Mouse (Mus musculus) kidney, embryonic 15.5 days (tissue): ENCODE measurements around the gene Vps36. TPM values are rescaled to one million over a fixed set of nuclear protein-coding genes. Genes with fewer than 3 reads are reported as not detected.

Experiments
- ATAC-seq: fragments of 200-750 bp; cut with Nextera tagmentation; replicated peaks from 2 replicates; pipeline ENCODE4 v1.8.0; 2017; ENCODE audit warnings: moderate TSS enrichment; ENCODE audit not compliant: low FRiP score
- H3K27ac ChIP-seq: fragments of 300-500 bp; sonication (generic); 2 replicates; pipeline ENCODE4 v1.5.1; 2015; ENCODE audit warnings: mild to moderate bottlenecking, inconsistent platforms
- H3K27me3 ChIP-seq: fragments of 300-500 bp; sonication (generic); 2 replicates; pipeline ENCODE4 v1.6.1; 2015; ENCODE audit warnings: inconsistent platforms
- H3K36me3 ChIP-seq: fragments of 300-500 bp; sonication (generic); 2 replicates; pipeline ENCODE4 v1.6.1; 2015; ENCODE audit warnings: inconsistent platforms
- H3K4me1 ChIP-seq: fragments of 300-500 bp; sonication (generic); 2 replicates; pipeline ENCODE4 v1.6.1; 2015; ENCODE audit warnings: inconsistent platforms
- H3K4me2 ChIP-seq: fragments of 300-500 bp; sonication (generic); 2 replicates; pipeline ENCODE4 v1.6.1; 2015; ENCODE audit warnings: moderate library complexity, mild to moderate bottlenecking, inconsistent platforms
- H3K4me3 ChIP-seq: fragments of 300-500 bp; sonication (generic); replicated peaks from 2 replicates; pipeline ENCODE4 v1.5.1; 2015; ENCODE audit warnings: mild to moderate bottlenecking, inconsistent platforms
- H3K9ac ChIP-seq: fragments of 300-500 bp; sonication (generic); 2 replicates; pipeline ENCODE4 v1.6.1; 2015; ENCODE audit warnings: mild to moderate bottlenecking, inconsistent platforms
- H3K9me3 ChIP-seq: fragments of 300-500 bp; sonication (generic); replicated peaks from 2 replicates; pipeline ENCODE4 v1.6.1; 2016; ENCODE audit warnings: inconsistent platforms
- WGBS: fragments of 180-500 bp; shearing (Covaris S2); methylation state at CpG from one replicate; pipeline ENCODE4 v1.1.7; 2015; ENCODE audit warnings: mixed read lengths; 5-methylcytosine and 5-hydroxymethylcytosine counted together
- polyA plus RNA-seq: library from polyadenylated mRNA; unstranded; fragments of >200 nt; fragmentation: Nextera tagmentation; extraction: Ambion mirVana; gene quantifications from 2 replicates; pipeline ENCODE4 v1.2.1, GENCODE M21; 2015

The Vps36 gene
- 38.3 and 40.6 TPM in 2 replicates for polyA plus RNA-seq

DNA sequence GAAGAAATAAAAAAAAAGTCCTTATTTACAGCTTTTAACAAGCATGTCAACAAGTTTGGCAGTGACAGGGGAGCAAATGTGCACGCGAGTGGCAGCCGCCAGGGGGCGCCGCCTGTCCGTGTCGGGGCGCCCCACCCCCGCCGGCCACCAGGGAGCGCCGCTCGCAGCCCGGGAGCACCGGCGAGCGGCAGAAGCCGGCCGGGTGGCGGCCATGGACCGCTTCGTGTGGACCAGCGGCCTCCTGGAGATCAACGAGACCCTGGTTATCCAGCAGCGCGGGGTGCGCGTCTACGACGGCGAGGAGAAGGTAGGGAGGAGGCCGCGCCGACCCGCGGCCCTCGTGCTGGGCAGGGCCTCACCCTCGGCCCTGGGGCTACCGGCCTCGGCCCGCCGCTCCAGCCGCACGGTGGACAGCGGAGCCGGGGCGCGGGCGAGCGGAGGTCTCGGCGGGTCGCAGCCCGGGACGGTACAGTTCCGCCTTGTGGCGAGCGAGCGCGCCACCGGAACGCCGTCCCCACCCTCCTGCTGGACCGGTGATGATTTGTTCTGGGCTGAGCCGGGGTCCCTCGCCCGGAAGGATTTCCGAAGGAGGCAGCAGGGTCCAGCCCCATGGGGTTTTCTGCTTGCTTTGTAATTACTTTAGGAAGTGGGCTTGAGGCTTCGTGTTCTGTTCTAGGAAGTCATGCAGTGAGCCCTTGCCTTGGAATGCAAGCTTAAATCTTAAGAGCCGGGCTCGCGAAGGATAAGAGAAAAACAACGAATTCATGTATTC, at the start of gene Vps36:
TSS of gene Vps36 (plus strand) at position 150 of the 772 bp plus-strand sequence.
- Histone ChIP-seq H3K4me2 (peak within 1 kb of the TSS; percentile 62), H3K27me3 (0 out of 2 replicates have a peak, but pooled peaks cover 3% of the 10 kb centered on the region), H3K4me1 (peaks cover 17% of the 10 kb centered on the region), H3K36me3 (no peaks in the 10 kb centered on the region), H3K27ac (peak within 1 kb of the TSS; percentile 99), H3K9ac (peak within 1 kb of the TSS; percentile 76), H3K9me3 (no peaks in the 10 kb centered on the region), H3K4me3 (peak within 1 kb of the TSS; percentile 83)
- under 1% methylated on average over 73 of the region's 73 CpGs for WGBS
- peak; percentile 95 for ATAC-seq

DNA sequence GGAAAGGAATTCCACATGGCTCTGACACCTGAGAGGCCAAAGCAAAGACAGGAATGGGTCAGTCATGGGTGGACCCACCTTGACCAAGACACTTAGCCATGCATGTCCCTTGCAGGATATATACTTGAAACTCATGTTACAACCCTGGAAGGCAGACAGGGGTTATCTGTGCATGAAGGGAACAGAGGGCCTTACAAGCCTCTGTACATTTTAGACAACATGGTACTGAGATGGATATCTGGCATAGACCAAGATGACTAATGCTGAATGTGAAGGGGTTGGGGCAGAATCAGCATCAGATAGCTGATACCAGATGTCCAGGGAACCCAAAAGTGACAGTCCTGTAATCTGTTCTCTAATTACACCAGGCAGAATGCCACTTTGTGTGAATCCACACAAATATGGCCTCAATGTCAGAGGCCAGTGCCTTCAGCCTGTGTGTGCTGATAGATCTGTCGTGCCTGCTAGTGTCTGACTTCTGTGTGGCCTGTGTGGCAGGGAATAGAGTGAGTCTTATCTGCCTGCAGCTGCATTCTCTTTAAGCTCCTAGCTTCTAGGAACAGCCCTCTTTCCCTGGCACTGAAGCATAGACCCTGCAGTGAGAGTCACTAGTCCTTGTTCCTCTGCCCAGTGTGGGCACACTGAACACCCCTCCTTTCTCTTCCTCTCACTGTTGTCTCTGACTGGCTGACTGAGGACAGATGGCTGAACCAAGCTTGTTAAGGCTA, 48.7 kb upstream of the Vps36 start:
- Histone ChIP-seq H3K9ac (no peak overlapping the region), H3K27ac (no peak overlapping the region), H3K9me3 (no peaks in the 10 kb centered on the region), H3K36me3 (peaks cover 9% of the 10 kb centered on the region; the same call in 1 of the 2 replicates), H3K4me2 (no peak overlapping the region), H3K4me1 (0 out of 2 replicates have a peak, but pooled peaks cover 3% of the 10 kb centered on the region), H3K27me3 (no peaks in the 10 kb centered on the region), H3K4me3 (no peak overlapping the region)
- 79% methylated on average over 1 of the region's 1 CpGs for WGBS
- ATAC-seq = no peak

DNA sequence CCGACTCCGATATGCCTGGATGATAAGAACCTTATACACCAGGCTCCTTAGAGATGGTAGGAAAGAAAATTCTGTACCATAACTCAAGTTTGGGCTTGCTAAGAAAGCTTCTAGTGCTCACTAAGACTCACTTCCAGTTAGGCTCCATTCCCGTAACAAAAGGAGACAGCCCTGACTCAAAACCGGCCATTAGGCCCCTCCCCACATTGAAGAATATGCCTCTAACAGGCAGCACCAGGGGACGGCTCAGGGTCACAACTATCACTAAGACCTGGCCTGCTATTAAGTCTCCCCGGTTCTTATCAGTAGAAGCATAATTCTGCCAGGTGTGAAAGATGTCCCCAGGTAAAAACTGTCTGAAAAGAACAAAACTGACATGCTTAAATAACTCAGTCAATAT, 46.8 kb upstream of the Vps36 start:
- Histone ChIP-seq H3K36me3 (peaks cover 9% of the 10 kb centered on the region; the same call in 1 of the 2 replicates), H3K4me3 (no peak overlapping the region), H3K4me2 (no peak overlapping the region), H3K27me3 (no peaks in the 10 kb centered on the region), H3K27ac (no peak overlapping the region), H3K4me1 (peaks cover 6% of the 10 kb centered on the region; the same call in 1 of the 2 replicates), H3K9ac (no peak overlapping the region), H3K9me3 (no peaks in the 10 kb centered on the region)
- WGBS = 79% methylated on average over 6 of the region's 6 CpGs
- ATAC-seq = no peak

DNA sequence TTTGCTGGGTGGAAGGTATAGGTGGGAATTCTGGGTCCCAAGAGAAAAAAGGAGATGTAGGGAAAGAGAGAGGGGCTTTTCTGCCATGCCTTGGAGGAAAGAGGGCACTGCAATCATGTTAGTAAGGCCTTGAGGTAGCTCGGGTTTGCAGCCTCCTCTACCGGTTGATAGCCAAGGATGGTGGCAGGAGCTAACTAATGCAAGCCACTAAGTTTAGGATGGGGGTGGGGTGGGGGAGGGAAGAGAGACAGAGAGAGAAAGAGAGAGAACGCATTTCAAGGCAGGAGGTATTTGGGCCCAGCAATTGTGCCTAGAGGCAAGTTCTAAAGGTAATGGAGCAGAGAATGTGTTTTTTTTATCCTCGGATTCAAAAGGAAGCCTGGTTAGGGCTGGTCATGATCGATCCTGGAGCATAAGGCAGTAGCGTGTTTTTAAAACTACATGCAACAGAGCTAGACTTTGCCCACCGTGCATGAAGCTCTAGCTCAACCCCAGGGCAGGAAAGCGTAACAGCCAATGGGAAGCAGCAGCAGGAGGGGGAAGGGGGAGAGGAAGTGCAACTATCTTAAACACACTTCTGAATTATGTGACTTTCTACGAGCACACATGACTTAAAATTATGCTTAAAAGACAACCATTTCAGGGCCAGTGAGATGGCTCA, 44.8 kb upstream of the Vps36 start:
- Histone ChIP-seq H3K27ac (no peak overlapping the region), H3K36me3 (no peaks in the 10 kb centered on the region), H3K9me3 (no peaks in the 10 kb centered on the region), H3K4me3 (no peak overlapping the region), H3K27me3 (no peaks in the 10 kb centered on the region), H3K4me2 (no peak overlapping the region), H3K9ac (no peak overlapping the region), H3K4me1 (peaks cover 6% of the 10 kb centered on the region; the same call in 1 of the 2 replicates)
- no peak for ATAC-seq
- WGBS = 70% methylated on average over 9 of the region's 9 CpGs

DNA sequence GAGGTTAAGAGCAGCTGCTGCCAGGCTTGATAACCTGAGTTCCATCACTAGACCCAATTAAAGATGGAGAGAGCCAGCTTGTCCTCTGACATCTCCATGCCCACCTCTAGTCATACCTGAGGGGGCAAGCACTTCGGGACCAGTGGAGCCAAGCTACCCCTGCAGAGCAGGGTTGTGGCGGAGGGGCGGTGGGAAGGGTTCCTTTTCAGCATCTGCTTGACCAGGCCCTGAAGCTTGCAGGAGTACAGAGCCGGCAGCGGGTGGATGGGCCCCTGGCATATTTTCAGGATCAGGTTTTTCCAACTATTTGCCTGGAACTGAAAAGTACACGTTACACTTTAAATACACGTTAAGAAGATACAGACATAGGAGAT, 44.3 kb upstream of the Vps36 start:
- H3K4me2 ChIP-seq = no peak overlapping the region
- 0 out of 2 replicates have a peak, but pooled peaks have one; percentile 36 for ATAC-seq
- H3K9ac ChIP-seq = no peak overlapping the region
- peaks cover 6% of the 10 kb centered on the region; the same call in 1 of the 2 replicates for H3K4me1 ChIP-seq
- no peak overlapping the region for H3K4me3 ChIP-seq
- no peak overlapping the region for H3K27ac ChIP-seq
- H3K36me3 ChIP-seq = no peaks in the 10 kb centered on the region
- 92% methylated on average over 7 of the region's 7 CpGs for WGBS
- H3K9me3 ChIP-seq = no peaks in the 10 kb centered on the region
- no peaks in the 10 kb centered on the region for H3K27me3 ChIP-seq

DNA sequence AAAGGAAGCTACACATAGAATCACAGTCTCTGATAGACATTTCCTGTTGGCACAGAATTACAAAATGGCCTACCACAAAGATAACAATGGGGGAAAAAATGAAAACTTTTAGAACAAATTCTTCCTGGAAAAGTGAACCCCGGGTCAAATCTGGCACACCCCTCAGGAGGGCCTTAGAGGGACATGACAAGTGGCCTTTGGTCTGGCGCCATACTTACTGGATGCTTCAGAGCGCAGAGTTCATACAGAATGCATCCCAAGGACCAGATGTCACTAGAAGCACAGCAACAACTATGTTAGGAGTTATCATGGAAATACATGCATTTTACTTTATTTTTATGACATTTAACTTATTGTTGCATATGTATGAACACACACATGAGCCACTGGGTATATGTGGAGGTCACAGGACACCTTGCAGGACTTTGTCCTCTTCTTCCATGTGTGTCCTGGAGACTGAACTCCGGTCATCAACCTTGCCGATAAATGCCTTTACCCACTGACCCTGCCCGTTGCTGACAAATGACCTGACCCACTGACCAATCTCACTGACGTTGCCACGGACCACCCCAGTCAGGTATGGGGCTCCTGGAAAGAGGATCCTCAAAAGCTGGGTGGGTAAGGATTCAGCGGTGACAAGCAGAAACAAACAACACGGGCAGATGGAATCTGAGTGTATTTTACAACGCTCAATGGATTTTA, 42.8 kb upstream of the Vps36 start:
- no peak for ATAC-seq
- 80% methylated on average over 11 of the region's 11 CpGs for WGBS
- Histone ChIP-seq H3K9ac (no peak overlapping the region), H3K36me3 (no peaks in the 10 kb centered on the region), H3K9me3 (no peaks in the 10 kb centered on the region), H3K4me3 (no peak overlapping the region), H3K27me3 (no peaks in the 10 kb centered on the region), H3K27ac (peak overlapping the region; percentile 48), H3K4me2 (no peak overlapping the region), H3K4me1 (peaks cover 6% of the 10 kb centered on the region; the same call in 1 of the 2 replicates)

DNA sequence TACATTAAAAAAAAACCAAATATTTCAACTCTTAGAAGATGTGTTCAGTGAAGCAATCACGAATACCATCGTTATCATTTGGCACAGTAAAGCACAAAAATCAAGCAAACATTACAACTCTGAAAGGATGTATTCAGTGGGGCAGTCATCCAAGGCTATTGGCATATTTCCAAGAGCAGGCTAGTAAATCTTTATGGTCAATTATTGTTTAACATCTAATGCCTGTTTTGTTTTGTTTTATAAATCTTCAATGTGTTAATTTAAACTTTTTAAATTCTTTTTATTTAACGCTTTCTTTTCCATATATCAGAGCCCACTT, 42.3 kb upstream of the Vps36 start:
- H3K36me3 ChIP-seq = peaks cover 4% of the 10 kb centered on the region; the same call in 1 of the 2 replicates
- H3K4me1 ChIP-seq = peaks cover 6% of the 10 kb centered on the region; the same call in 1 of the 2 replicates
- no peak for ATAC-seq
- no peak overlapping the region for H3K9ac ChIP-seq
- H3K4me3 ChIP-seq = no peak overlapping the region
- no peaks in the 10 kb centered on the region for H3K27me3 ChIP-seq
- H3K4me2 ChIP-seq = no peak overlapping the region
- no peak overlapping the region for H3K27ac ChIP-seq
- WGBS = 56% methylated on average over 3 of the region's 3 CpGs
- no peaks in the 10 kb centered on the region for H3K9me3 ChIP-seq

DNA sequence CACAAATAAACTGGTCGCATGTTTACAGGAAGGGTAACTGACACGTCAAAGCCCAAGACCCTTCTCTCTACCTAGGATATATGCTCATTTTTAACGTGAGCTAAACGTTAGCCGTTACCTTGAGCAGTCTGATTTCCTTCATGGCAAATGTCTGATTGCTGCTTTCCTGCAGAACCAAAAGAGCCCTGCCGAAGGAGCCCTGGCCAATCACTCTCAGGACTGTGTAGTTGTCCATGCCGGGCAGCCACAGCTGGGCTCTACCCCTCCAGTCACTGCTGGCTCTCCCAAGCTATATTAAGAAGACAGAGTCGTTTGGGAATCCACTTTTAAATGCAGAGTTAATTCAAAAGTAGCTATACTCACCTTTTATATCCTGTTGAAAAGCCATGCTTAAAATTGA, 30.4 kb upstream of the Vps36 start:
- peaks cover 15% of the 10 kb centered on the region; the same call in 1 of the 2 replicates for H3K36me3 ChIP-seq
- H3K4me2 ChIP-seq = no peak overlapping the region
- H3K27me3 ChIP-seq = no peaks in the 10 kb centered on the region
- no peak overlapping the region for H3K9ac ChIP-seq
- ATAC-seq = no peak
- H3K27ac ChIP-seq = no peak overlapping the region
- WGBS = 80% methylated on average over 8 of the region's 8 CpGs
- H3K4me3 ChIP-seq = no peak overlapping the region
- H3K9me3 ChIP-seq = no peaks in the 10 kb centered on the region
- peaks cover 10% of the 10 kb centered on the region for H3K4me1 ChIP-seq

DNA sequence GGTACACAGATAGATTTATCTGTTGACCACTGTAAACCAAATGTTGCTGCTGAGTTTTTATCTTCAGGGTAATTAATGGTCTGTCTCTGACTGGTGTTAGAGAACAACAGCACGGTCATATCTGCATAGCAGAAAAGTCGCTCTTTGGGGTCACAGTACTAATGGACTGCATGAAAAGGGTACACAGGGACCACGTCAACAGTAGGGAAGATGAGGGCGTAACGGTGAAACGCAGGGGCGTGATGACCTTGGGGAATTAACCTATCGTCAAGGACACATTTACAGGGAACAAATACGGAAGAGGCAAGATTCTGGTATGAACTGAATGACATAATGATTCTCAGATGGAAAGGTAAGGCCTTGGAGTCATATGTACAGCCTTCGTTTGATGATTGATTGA, 28.2 kb upstream of the Vps36 start:
- ATAC-seq = no peak

DNA sequence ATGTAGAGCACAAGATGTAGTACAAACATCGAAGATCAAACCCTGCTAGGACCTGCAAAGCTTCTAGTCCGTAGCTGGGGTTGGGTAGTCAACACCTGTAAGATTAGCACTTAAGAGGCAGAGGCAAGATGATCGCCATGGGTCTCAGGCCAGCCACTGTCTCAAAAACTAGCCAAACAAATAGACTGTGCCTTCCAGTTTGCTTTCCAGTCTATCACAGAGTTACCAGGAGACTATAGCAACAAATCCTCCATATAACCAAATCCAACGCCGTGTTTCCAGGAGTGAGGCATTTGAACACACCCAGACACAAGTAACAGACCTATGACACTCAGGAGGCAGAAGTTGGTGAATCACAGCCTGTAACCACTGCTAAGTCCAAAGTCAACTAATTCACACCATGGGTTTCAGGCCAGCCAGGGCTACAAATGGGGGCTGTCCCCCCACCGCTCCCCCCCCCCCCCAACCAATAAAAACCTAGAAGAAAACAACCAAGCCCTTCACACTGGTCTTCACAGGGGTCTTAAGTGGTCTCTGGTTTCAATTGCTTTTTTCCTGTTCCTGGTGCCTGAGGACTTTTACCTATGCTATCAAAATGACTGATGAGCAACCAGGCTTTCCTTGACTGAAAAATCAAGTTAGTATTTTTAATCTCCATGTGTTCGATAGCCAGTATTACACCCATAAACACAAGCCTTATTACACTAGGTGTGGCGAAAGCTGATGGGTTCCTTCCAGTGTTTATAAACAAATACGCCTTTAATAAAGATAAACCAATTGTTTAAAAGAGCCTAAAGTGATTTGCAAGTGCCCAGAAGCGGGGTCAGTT, 27.1 kb upstream of the Vps36 start:
- ATAC-seq = peak; percentile 1; the same call in 1 of the 2 replicates

More for the DNA sequence above, 28.2 kb upstream of the Vps36 start:
- Histone ChIP-seq H3K4me3 (no peak overlapping the region), H3K36me3 (peaks cover 23% of the 10 kb centered on the region), H3K9ac (no peak overlapping the region), H3K27ac (no peak overlapping the region), H3K27me3 (no peaks in the 10 kb centered on the region), H3K4me2 (no peak overlapping the region), H3K9me3 (no peaks in the 10 kb centered on the region), H3K4me1 (peaks cover 10% of the 10 kb centered on the region)
- 73% methylated on average over 10 of the region's 10 CpGs for WGBS

More for the DNA sequence above, 27.1 kb upstream of the Vps36 start:
- 40% methylated on average over 10 of the region's 10 CpGs for WGBS
- Histone ChIP-seq H3K27me3 (no peaks in the 10 kb centered on the region), H3K36me3 (peaks cover 23% of the 10 kb centered on the region), H3K4me3 (peak overlapping the region; percentile 64), H3K27ac (peak overlapping the region; percentile 79), H3K4me1 (peaks cover 10% of the 10 kb centered on the region), H3K9ac (peak overlapping the region; percentile 51), H3K4me2 (peak overlapping the region; percentile 61), H3K9me3 (no peaks in the 10 kb centered on the region)
